Mouse (Mus musculus): ENCODE measurements at regions not wholly inside any gene's neighbourhood (a gene's known extent, or its start where the extent isn't known, plus 50 kb on each side); places are given as distances from the start of the nearest gene placed in this dataset.

DNA sequence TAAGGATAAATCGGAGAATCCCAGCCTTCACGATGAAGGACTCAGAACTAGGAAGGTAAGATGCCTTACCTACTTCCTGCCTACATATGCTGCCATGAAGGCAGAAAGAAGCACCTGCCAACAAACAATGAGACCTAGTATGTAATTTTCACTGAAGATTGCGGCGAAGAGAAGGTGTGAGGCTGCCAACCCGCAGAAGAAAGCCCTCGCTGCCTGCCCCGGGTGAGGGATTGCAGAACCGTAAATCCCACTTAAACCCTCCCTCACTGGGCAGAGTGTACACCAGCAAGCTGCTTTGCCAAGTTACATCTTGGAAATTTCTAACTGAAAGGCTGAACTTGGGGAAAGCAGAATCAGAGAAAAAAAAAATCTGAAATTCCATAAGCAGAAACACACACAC is 458.4 kb upstream of the 4930412O13Rik start:
- no peak overlapping the region for H3K4me3 ChIP-seq (replicated peaks; ENCODE audit: low read length)
- H3K4me2 ChIP-seq (ENCODE audit: low read depth, low read length), result no peak overlapping the region
- no peaks in the 10 kb centered on the region for H3K36me3 ChIP-seq (ENCODE audit: control insufficient read depth, insufficient read depth, low read length)
- H3K9ac ChIP-seq (ENCODE audit: low read length), result no peak overlapping the region
- H3K27ac ChIP-seq (ENCODE audit: low read length), result no peak overlapping the region
- no peaks in the 10 kb centered on the region for H3K4me1 ChIP-seq (ENCODE audit: control insufficient read depth, insufficient read depth, low read length)
- no peaks in the 10 kb centered on the region for H3K27me3 ChIP-seq (ENCODE audit: control insufficient read depth, insufficient read depth, low read length)
- 77% methylated on average over 8 of the region's 8 CpGs for WGBS
- no peak for ATAC-seq (ENCODE audit: insufficient read depth, low FRiP score)
- no peaks in the 10 kb centered on the region for H3K9me3 ChIP-seq (replicated peaks; ENCODE audit: control insufficient read depth, low read length)

DNA sequence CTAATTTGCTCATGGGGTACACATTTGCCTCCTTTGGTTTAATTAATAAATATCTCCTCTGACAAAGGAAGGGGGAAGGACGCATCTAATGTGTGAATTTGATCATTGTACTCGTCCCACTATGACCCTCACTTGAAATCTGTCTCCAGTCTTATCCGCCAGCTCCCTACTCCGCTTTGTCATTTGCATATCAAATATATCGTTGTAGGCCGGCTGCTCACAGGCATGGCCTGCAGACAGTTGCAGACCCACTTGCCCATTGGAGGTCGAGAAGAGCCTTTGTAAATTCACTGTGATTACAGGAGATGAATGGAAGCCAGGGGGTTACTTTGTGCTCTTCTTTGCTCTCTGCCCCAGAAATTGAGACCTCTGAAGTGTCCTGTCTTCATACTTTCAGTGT is 457.5 kb upstream of the 4930412O13Rik start:
- no peaks in the 10 kb centered on the region for H3K36me3 ChIP-seq (ENCODE audit: control insufficient read depth, insufficient read depth, low read length)
- no peak overlapping the region for H3K4me2 ChIP-seq (ENCODE audit: low read depth, low read length)
- no peaks in the 10 kb centered on the region for H3K4me1 ChIP-seq (ENCODE audit: control insufficient read depth, insufficient read depth, low read length)
- H3K9me3 ChIP-seq (replicated peaks; ENCODE audit: control insufficient read depth, low read length), result no peaks in the 10 kb centered on the region
- 54% methylated on average over 7 of the region's 7 CpGs for WGBS
- H3K27me3 ChIP-seq (ENCODE audit: control insufficient read depth, insufficient read depth, low read length), result no peaks in the 10 kb centered on the region
- no peak for ATAC-seq (ENCODE audit: insufficient read depth, low FRiP score)
- no peak overlapping the region for H3K9ac ChIP-seq (ENCODE audit: low read length)
- no peak overlapping the region for H3K27ac ChIP-seq (ENCODE audit: low read length)
- no peak overlapping the region for H3K4me3 ChIP-seq (replicated peaks; ENCODE audit: low read length)

DNA sequence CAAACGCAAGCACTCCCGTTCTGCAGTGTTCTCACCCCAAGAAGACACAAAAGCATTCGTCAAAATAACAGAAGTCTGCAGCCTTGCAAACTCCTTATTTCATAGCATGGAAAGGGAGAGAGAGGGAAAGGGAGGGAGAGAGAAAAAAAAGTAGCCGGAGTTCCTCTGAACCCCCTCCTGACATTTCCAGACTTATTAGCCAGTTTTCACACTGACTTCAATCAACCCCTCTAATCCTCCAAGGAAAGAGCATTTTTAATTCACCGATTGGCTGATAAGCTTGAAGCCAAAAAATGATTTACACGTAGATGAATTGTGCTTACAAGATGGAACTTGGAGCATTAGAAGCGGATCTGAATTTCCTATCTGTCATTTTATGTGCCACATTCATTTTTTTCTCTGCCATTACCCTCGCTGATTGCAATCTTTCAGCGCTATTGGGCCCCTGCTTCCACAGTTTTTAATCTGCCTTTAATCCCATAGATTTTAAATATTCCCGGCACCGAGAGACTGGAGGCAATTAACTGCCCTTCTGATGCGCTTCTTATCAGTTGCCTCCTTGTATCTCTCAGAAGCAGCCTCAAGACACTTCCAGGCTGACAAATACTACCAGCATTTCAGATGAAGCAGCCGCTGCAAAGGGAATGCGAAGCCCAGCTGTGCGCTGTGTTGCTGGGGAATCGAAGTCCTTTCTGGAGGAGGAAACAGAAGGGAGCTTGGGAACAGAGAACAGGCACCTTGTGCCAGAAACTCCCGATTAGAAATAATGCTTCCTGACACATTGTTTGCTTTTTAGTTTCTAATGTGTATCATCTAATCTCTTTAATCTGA is 447.7 kb upstream of the 4930412O13Rik start:
- ATAC-seq (ENCODE audit: insufficient read depth, low FRiP score), result no peak
- 23% methylated on average over 17 of the region's 17 CpGs for WGBS
- no peak overlapping the region for H3K27ac ChIP-seq (ENCODE audit: low read length)
- no peaks in the 10 kb centered on the region for H3K4me1 ChIP-seq (ENCODE audit: control insufficient read depth, insufficient read depth, low read length)
- no peak overlapping the region for H3K4me2 ChIP-seq (ENCODE audit: low read depth, low read length)
- H3K9me3 ChIP-seq (replicated peaks; ENCODE audit: control insufficient read depth, low read length), result no peaks in the 10 kb centered on the region
- H3K36me3 ChIP-seq (ENCODE audit: control insufficient read depth, insufficient read depth, low read length), result no peaks in the 10 kb centered on the region
- H3K27me3 ChIP-seq (ENCODE audit: control insufficient read depth, insufficient read depth, low read length), result no peaks in the 10 kb centered on the region
- no peak overlapping the region for H3K4me3 ChIP-seq (replicated peaks; ENCODE audit: low read length)
- H3K9ac ChIP-seq (ENCODE audit: low read length), result no peak overlapping the region

DNA sequence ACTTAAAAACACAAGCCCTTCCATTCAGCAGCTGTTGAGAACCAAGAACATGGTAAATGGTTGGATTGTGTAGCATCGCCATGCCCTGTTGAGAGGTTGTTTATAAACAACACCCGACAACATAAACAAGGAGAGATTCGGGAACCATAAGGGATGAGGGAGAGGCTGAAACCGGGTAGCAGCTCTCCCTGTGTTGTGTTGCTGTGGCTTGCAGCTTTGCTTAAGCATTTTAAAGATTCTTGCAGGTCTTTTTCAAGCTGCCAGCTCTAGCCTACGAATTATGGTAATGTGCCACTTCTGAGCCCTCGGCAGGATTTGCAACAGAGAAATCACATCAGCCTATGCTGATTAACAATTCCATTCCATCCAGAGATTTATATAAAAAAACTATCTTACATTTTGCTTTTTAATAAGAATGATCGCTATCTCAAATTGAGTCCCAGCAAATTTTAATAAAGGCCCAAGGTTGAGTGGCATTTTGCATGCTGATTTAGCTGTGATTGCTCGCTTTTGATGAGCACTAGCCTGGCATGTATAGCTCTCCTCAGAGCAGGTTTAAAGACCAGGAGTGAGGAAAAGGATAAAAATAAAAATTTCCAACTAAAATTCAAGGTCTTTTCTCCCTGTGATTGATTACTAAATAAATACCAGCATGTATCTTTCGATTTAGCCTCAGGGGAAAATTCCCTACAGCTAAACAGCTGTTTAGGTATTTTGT is 445.7 kb upstream of the 4930412O13Rik start:
- Histone ChIP-seq H3K36me3 (ENCODE audit: control insufficient read depth, insufficient read depth, low read length) (no peaks in the 10 kb centered on the region), H3K4me3 (replicated peaks; ENCODE audit: low read length) (no peak overlapping the region), H3K27me3 (ENCODE audit: control insufficient read depth, insufficient read depth, low read length) (no peaks in the 10 kb centered on the region), H3K9ac (ENCODE audit: low read length) (no peak overlapping the region), H3K9me3 (replicated peaks; ENCODE audit: control insufficient read depth, low read length) (no peaks in the 10 kb centered on the region), H3K4me2 (ENCODE audit: low read depth, low read length) (no peak overlapping the region), H3K27ac (ENCODE audit: low read length) (no peak overlapping the region), H3K4me1 (ENCODE audit: control insufficient read depth, insufficient read depth, low read length) (no peaks in the 10 kb centered on the region)
- no peak for ATAC-seq (ENCODE audit: insufficient read depth, low FRiP score)
- 49% methylated on average over 9 of the region's 9 CpGs for WGBS

GRCm38 (mm10) chr2:9443103-9443502 is 437.9 kb upstream of the 4930412O13Rik start:
- H3K9ac ChIP-seq (ENCODE audit: low read length), result no peak overlapping the region
- H3K36me3 ChIP-seq (ENCODE audit: control insufficient read depth, insufficient read depth, low read length), result no peaks in the 10 kb centered on the region
- no peaks in the 10 kb centered on the region for H3K4me1 ChIP-seq (ENCODE audit: control insufficient read depth, insufficient read depth, low read length)
- no peaks in the 10 kb centered on the region for H3K9me3 ChIP-seq (replicated peaks; ENCODE audit: control insufficient read depth, low read length)
- no peak overlapping the region for H3K4me2 ChIP-seq (ENCODE audit: low read depth, low read length)
- H3K27ac ChIP-seq (ENCODE audit: low read length), result no peak overlapping the region
- H3K27me3 ChIP-seq (ENCODE audit: control insufficient read depth, insufficient read depth, low read length), result no peaks in the 10 kb centered on the region
- no peak overlapping the region for H3K4me3 ChIP-seq (replicated peaks; ENCODE audit: low read length)
- ATAC-seq (ENCODE audit: insufficient read depth, low FRiP score), result no peak

- Histone ChIP-seq H3K9me3 (replicated peaks; ENCODE audit: control insufficient read depth, low read length) (no peaks in the 10 kb centered on the region), H3K27ac (ENCODE audit: low read length) (no peak overlapping the region), H3K4me2 (ENCODE audit: low read depth, low read length) (no peak overlapping the region), H3K4me3 (replicated peaks; ENCODE audit: low read length) (no peak overlapping the region), H3K36me3 (ENCODE audit: control insufficient read depth, insufficient read depth, low read length) (no peaks in the 10 kb centered on the region), H3K9ac (ENCODE audit: low read length) (no peak overlapping the region), H3K27me3 (ENCODE audit: control insufficient read depth, insufficient read depth, low read length) (no peaks in the 10 kb centered on the region), H3K4me1 (ENCODE audit: control insufficient read depth, insufficient read depth, low read length) (no peaks in the 10 kb centered on the region)
- no peak for ATAC-seq (ENCODE audit: insufficient read depth, low FRiP score)
- WGBS, result 90% methylated on average over 1 of the region's 1 CpGs
Measured at GRCm38 (mm10) chr2:9445826-9446225, 435.2 kb upstream of the 4930412O13Rik start.

DNA sequence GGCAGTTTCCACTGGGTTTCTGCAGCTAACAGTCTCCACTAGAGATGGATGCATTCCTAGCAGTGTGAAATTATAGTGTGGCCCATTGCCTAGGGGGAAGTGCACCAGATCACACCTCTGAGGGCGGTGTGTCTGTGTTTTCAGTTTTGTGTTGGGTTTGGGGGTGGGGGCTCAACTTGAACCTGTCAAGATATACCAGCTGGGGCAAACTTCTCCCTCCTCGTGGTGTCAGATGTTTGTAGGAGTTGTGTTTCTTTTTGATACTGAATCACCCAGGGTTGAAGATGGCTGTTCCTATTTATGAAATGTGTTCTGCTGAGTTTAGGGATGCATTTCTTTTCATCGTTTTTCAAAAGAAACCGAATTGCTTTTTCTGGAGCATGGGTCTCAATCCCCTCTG is 416.6 kb upstream of the 4930412O13Rik start:
- Histone ChIP-seq H3K4me3 (replicated peaks; ENCODE audit: low read length) (no peak overlapping the region), H3K27me3 (ENCODE audit: control insufficient read depth, insufficient read depth, low read length) (no peaks in the 10 kb centered on the region), H3K9me3 (replicated peaks; ENCODE audit: control insufficient read depth, low read length) (no peaks in the 10 kb centered on the region), H3K27ac (ENCODE audit: low read length) (no peak overlapping the region), H3K4me2 (ENCODE audit: low read depth, low read length) (no peak overlapping the region), H3K4me1 (ENCODE audit: control insufficient read depth, insufficient read depth, low read length) (no peaks in the 10 kb centered on the region), H3K9ac (ENCODE audit: low read length) (no peak overlapping the region), H3K36me3 (ENCODE audit: control insufficient read depth, insufficient read depth, low read length) (no peaks in the 10 kb centered on the region)
- no peak for ATAC-seq (ENCODE audit: insufficient read depth, low FRiP score)
- WGBS, result 59% methylated on average over 4 of the region's 4 CpGs

DNA sequence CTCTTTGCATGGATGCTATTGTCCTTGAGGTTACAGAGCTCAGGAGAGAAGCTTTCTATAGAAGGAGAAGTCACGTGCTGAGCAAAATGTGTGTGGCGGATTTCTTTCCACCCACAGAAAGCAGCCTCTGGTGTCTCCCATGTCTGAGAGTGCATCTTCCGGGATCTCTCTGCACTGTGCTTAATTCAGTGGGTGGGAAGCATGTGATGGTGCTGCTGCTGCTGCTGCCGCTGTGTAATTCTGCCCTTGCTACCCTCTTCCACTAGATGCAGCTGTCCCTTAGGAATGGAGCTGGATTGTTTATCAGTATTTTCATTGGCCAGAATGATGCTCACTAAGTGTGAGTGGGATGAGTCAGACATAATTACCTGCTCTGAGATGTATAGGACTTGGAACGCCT is 416.2 kb upstream of the 4930412O13Rik start:
- no peak for ATAC-seq (ENCODE audit: insufficient read depth, low FRiP score)
- H3K4me3 ChIP-seq (replicated peaks; ENCODE audit: low read length), result no peak overlapping the region
- no peaks in the 10 kb centered on the region for H3K4me1 ChIP-seq (ENCODE audit: control insufficient read depth, insufficient read depth, low read length)
- no peaks in the 10 kb centered on the region for H3K9me3 ChIP-seq (replicated peaks; ENCODE audit: control insufficient read depth, low read length)
- no peak overlapping the region for H3K9ac ChIP-seq (ENCODE audit: low read length)
- peak overlapping the region; percentile 28 for H3K4me2 ChIP-seq (ENCODE audit: low read depth, low read length)
- no peaks in the 10 kb centered on the region for H3K27me3 ChIP-seq (ENCODE audit: control insufficient read depth, insufficient read depth, low read length)
- no peak overlapping the region for H3K27ac ChIP-seq (ENCODE audit: low read length)
- 42% methylated on average over 5 of the region's 5 CpGs for WGBS
- no peaks in the 10 kb centered on the region for H3K36me3 ChIP-seq (ENCODE audit: control insufficient read depth, insufficient read depth, low read length)

DNA sequence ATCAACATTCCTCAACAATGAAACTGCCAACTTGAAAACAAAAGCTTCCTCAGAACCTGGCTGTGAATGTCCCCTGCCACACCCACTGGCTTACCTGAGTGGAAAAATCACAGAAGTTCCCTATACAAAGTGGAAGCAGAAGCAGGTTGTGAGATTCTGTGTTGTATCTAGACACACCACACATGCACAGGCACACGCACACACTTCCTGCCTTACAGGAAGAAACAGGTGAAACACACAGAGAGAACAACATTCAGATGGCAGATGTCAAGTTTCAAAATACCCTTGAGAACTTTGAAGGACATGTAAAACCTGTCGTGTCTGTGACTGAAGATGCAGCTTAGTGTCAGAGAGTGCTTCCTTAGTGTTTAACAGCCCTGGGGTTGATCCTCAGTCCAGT is 413.5 kb upstream of the 4930412O13Rik start:
- Histone ChIP-seq H3K27me3 (ENCODE audit: control insufficient read depth, insufficient read depth, low read length) (no peaks in the 10 kb centered on the region), H3K4me3 (replicated peaks; ENCODE audit: low read length) (no peak overlapping the region), H3K4me2 (ENCODE audit: low read depth, low read length) (no peak overlapping the region), H3K9ac (ENCODE audit: low read length) (no peak overlapping the region), H3K9me3 (replicated peaks; ENCODE audit: control insufficient read depth, low read length) (no peaks in the 10 kb centered on the region), H3K36me3 (ENCODE audit: control insufficient read depth, insufficient read depth, low read length) (no peaks in the 10 kb centered on the region), H3K27ac (ENCODE audit: low read length) (no peak overlapping the region), H3K4me1 (ENCODE audit: control insufficient read depth, insufficient read depth, low read length) (no peaks in the 10 kb centered on the region)
- no peak for ATAC-seq (ENCODE audit: insufficient read depth, low FRiP score)
- WGBS, result 77% methylated on average over 2 of the region's 2 CpGs

Measured in stomach, embryonic 16.5 days (tissue).